Mouse (Mus musculus): Measurements from ENCODE around the gene Peak1. TPM values are rescaled to one million over a fixed set of nuclear protein-coding genes. Genes with fewer than 3 reads are reported as not detected.
"Not testable (repeated sequence)": the region's sequence is repeated elsewhere in the genome, so short reads cannot be mapped to it uniquely, and the experiment has no call there.

The Peak1 gene
- polyA plus RNA-seq (2015; fragmentation: Nextera tagmentation; extraction: Ambion mirVana), result 5.1 and 7.7 TPM in 2 replicates

DNA sequence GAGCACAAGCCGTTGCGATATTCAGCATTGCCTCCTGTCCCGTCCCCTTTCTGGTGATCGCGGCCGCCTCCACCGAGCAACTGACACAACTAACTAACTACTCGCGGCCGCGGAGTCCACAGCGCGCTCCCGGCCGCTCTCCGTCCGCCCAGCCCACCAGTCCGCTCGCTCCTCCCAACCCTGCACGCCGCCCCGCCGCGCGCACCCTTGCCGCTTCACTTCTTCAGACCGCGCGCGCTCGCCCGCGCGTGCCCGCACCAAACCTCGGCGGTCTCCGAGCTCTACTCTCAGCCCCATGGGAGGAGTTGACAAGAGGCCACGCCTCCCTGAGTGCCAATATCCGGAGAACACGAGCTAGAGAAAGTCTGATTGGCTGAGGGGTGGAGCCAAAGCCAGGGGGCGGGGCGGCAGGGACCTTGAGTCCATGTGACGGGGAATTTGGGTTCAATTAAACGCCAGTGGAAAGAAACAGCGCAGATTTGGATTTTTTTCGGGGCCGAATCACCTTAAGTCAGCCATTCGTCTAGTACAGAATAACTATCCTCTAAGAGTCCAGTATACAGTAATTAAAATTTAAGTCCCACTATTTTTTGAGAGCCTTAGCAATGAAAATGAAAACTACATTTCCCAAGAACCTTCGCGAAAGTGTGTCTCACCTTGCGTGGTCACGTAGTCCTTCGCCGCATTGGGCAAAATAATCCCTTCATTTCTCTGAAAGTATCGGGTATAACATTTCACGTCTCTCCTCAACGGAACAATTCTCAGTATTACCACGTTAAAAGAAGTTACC, at the start of gene Peak1, which contains the start of gene Hmg20a:
Gene Peak1 (minus strand): TSS at position 120 of the 790 bp plus-strand sequence.
Gene Hmg20a (plus strand): TSS at position 662 of the 790 bp plus-strand sequence.
- DNase-seq (ENCODE audit: low spot score), result peak; percentile 100

DNA sequence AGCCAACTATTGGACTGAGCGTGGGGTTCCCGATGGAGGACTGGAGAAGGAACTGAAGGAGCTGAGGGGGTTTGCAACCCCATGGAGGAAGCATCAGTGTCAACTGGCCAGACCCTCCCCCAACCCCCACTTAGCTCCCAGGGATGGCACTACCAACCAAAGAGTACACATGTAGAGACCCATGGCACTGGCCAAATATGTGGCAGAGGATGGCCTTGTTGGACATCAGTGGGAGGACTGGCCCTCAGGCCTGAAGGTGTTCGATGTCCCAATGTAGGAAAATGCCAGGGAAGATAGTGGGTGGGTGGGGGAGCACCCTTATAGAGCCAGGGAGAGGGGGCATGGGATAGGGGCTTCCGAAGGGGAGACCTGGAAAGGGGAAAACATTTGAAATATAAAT, 48.4 kb upstream of the Peak1 start:
- DNase-seq (ENCODE audit: low spot score), result no peak

DNA sequence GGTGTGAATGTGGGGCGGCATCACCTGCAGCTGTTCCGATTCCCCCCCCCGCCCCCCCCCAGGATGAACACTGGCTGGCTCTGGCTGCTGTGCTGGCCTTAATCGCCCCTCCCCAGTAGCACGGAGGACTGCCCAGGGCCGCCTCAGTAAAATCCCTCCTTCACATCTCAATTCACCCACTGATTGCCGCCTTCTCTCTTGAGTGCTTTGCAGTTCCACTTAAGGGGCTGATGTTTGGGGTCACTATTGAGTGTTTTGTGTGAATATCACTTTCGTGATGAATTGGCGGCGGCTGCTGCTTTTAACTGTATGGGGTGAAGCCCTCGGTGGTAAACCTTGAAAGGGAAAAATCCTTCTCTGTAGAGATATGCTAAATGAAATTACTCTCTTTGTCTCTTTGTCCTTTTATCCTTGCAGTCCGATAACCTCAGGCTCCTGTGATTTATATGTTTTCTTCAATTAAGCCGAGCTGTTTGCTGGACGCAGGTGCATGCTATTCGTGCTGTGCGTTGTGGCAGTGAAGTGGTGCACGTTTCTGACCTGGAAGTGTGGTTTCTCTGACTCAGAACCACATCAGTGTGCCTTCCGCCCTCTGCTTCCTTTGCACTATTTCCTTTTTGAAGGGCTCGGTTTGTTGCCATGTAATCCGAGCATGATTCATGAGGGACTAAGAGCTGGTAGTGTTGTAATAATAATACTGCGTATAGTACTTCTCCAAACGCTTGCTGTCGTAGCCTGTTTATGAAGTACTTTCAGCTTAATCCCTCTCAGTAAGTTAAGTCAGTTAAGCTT, 47.2 kb upstream of the Peak1 start:
- DNase-seq (ENCODE audit: low spot score), result peak; percentile 84

DNA sequence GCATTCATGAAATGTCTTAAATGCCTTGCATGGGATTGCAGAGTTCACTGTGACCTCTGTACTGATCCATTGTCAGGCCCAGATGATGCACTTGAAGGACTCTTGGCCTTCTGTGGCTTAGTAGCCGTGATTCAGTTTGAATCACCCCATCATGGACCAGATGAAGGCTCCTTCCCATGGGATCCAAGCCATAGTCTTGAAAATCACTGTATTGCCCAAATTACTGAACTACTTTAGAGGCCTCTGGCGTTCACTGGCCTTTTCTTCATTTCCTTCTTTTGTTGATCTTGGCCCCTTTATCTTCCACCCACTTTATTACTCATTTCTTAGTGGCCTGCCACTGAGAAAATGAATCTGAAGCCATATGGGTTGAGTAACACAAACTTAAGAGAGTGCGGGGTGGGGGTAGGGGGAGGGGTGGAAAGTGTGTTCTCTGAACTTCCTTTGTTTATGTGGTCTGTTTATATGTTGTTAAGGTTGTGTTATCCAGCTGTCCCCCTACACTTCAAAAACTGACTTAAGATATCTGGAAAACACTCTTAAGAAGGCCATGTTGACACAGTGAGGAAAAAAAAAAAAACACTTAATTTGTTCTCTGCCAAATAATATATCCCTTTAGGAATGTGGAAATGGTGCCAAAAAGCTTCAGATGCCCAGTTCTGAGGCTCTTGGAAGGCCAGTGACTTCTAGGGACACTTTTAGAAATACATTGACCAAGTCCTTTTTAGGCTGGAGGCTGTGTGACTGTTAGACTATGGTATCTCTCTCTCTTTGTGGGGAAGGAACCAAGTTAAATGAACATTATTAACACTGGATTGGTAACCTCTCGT, 46.0 kb upstream of the Peak1 start:
- DNase-seq (ENCODE audit: low spot score), result no peak

DNA sequence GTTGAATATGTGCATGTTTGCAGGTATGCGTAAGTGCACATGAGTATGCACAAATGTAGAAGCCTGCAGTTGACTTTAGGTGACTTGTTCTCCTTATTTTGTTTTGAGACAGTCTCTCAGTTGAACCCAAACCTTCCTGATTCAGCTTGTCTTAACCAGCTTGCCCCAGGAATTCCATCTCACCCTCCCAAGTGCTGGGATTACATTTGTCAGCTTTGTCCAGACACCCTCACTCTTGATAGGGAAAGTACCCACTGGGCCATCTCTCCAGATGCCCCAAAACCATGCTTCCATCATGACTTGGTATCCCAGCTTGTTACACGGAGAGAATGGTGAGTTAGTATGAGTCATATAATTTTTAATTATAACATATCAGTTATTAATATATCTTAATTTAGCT, 45.2 kb upstream of the Peak1 start:
- DNase-seq (ENCODE audit: low spot score), result no peak

DNA sequence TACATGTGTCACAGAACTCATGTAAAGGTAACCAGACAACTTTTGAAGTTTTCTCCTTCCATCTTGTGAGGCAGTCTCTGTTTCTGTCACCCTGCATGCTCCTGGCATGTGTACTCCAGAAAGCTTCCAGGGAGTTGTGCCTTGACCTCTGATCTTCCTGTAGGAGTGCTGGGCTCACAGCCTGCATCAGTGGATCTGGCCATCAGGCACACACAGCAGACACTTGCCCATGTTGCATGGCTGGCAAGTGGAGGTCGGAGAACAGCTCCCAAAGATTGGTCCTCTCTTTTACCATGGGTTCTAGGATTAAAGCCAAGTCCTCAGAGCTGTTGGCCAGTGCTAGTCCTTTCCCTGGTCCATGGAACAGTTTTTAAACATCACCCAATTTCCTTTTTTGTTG, 44.7 kb upstream of the Peak1 start:
- no peak for DNase-seq (ENCODE audit: low spot score)

DNA sequence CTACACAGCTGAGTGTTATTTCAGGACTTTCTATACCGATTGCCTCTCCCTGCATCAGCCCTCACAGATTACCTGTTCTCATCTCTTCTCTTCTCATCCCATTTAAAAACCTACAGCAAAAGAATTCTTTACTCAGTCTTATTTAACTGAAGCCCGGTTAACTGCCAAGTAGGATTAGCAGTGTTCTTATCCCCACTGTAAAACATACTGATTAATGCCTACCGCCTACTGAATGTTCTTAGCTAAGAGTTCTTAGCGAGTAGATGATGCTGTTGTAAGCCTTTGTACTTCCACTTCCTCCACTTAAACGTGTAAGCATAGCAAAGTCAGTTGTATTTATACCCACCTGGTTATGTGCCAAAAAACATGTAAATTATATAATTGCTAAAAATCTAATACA, 43.1 kb upstream of the Peak1 start:
- no peak for DNase-seq (ENCODE audit: low spot score)

DNA sequence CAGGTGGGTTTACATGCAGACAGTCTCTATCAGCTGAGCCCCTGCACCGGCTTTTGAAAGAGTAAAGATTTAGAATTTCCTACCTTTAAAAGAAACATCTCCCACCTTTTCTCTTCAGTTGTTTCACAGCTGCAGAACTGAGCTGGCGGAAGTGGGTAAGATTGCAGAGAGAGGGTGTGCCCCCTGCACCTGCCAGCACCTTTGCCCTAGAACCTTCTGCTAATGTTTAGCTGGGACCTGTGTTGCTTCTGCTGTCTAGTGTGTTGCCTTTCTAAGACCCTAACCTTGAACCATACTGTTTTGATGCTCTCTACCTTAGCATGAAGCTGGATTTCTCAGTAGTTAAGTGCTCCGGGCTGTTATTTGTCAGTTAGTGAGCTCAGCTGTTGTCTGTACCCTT, 38.6 kb upstream of the Peak1 start:
- peak; percentile 83 for DNase-seq (ENCODE audit: low spot score)

DNA sequence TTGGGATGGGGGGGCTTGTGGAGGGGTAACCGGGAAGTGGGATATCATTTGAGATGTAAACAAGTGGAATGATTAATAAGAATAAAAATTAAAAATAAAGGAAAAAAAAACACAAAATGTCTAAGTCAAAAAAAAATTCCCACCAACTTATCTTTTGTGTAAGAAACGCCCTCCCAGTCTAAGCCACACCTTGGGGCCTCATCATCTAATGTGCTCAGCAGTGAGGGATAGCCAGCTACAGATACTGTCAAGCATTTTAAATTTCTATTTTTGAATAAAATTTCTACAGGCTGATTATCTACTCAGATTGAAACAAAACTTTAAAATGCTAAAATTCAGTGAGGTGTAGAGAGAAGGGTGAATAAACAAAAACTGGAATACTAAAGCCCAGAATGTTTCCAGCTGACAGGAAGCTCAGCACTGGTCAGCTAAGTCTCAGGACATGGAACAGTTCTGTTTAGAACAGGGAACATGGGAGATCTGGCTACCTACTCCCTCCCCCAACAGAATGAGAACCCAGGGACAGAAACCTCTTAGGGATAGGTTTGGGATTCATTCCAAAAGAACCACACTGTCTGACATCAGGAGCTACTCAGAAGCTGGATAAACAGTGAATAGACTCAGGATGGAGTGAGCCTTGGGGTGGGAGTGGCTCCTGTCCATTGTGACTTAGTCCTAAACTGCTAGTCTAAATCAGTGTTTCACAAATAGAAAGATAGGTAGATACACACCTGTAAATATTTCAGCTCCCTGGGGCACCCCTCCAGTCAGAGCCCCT, 35.4 kb upstream of the Peak1 start:
- DNase-seq (ENCODE audit: low spot score), result no peak

DNA sequence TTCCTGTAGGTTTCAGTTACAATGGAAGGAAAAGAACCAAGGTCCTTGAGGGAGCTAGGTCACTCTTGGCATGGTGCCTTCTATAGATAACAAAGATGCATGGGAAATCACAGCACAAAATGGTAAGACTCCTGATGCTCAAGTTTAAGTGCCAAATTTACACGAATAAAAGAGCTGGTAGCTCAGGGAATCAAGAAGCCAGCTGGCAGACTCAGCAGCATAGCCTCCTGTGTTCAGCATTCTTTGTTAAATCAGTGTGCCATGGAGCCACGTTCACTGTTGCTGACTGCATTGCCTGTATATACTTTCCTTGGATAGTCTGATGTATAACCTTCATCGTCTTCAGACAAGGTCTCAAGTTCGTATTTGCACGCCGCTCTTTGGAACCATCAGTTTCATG, 33.7 kb upstream of the Peak1 start:
- DNase-seq (ENCODE audit: low spot score), result no peak

DNA sequence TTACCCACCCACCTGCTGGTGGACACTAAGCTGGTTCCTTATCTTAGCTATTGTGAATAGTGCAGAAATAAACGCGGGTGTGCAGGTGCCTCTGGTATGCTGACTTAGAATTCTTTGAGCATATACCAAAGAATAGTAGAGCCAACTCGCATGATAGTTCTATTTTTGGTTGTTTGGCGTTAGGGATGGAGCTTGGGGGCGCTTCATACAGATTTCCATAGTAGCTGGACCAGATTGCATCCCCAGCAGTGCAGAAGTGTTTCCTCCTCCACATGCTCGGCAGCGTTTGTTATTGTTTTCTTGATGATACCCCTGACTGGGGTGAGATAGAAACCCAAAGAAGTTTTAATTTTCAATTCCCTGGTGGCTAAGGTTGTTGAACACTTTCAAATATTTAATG, 21.8 kb upstream of the Peak1 start:
- no peak for DNase-seq (ENCODE audit: low spot score)

DNA sequence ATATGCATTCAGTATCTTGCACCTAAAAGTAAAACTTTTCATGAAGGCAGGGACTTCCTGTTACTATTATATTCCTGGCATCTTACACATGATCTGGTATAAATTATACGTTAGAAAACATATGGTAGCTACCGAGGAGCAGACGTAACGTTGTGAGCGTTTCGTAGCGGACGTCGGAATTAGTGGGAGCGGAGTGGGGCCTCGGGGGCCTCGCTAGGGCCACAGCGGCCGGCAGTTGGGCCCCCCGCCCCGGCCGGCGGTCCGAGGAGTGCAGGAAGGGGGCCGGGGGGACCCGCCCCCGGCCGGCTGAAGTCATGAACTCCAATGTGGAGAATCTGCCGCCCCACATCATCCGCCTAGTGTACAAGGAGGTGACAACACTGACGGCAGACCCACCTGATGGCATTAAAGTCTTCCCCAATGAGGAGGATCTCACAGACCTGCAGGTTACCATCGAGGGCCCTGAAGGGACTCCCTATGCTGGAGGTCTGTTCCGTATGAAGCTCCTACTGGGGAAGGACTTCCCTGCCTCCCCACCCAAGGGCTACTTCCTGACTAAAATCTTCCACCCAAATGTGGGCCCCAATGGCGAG, 19.5 kb upstream of the Peak1 start:
- not testable (repeated sequence) for DNase-seq (ENCODE audit: low spot score)

DNA sequence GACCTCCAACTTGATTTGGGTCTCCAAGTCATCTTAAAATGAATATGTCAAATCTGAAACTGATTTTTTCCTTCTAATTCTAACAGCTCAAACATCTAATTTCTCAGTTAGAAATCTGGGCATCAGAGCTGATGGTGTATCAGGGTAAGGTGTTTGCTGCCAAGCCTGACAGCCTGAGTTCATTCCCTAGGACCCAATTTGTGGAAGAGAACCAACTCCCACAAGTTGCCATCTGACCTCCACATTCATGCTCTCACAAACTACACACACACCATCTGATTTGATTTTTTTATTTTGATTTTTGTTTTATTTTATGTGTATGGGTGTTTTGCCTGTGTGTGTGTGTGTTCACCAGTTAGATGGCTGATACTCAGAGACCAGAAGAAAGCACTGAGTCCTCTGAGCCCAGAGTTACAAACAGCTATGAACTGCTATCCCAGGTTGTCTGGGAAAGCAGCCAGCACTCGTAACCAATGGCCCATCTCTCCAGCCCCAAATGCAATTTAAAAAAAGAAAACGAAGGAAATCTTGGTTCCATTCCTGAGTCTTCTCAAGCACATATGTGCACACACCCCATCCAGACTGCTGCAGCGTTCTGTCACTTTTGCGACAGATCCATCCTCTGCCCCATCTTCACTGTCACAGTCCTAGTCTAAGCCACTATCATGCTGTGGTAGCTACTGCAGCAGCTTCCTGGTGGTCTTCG, 18.1 kb upstream of the Peak1 start:
- DNase-seq (ENCODE audit: low spot score), result no peak

DNA sequence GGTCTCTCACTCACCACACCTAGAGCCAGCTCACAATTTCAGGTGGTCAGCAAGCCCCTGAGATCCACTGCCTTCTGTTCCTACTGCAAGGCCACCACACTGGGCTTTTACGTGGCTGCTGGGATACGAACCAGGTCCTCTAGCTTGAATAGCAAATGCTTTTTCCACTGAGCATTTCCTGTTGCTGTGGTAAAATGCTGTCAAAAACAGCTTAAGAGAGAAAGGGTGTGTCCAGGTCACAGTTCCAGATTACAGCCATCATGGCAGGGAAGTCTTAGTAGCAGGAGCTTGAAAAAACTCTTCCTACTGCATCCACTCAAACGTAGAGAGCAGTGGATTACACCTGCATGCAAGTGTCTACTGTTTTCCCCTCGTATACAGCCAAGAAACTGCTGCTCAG, 7.0 kb upstream of the Peak1 start:
- no peak for DNase-seq (ENCODE audit: low spot score)

DNA sequence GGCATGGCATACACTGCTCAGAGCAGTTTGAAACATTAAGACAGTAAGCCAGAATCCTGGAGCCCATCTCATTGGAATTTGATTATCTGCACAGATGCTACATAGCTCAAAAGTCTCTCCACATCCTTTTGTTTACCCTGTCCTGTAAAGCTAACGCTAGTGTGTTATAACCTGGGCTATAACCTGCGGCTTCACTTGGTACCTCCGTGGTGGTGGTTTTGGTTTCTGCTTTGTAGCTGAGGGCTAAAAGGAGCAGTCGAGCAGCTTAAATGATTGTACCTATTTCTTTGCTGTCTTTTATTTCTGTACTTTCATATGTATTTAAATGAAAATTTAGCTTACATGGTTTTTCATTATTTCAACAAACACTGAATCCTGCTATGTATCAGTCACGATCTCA, 4.1 kb upstream of the Peak1 start:
- peak; percentile 21 for DNase-seq (ENCODE audit: low spot score)

DNA sequence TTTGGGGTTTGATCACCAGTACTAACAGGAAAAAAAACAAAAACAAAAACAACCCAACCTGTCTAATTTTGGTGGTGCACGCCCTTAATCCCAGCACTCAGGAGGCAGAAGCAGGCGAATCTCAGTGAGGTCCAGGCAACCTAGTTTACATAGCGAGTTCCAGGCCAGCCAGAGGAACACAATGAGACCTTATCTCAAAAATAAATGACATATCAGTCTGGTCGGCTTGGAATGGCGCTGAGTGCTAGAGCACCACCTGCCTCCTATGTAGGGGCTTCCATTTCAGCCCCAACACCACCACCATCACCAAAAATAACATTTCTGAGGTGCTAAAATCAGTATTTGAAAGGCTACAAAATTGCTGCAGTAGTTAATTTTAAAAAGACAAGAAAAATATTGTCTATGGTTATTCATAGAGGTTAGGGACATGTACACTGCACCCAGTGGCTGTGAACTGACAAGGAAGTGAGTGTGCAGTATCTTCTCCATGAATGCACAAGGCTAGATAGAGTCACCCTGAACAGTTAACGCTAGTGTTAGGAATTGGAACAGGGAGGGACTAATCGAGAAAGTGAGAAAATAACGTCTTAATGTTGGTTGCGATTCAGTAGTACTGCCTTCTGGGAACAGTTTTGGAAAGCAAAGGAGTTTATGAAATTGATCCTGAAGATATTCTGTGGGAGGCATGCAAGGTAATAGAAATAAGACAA, 3.2 kb upstream of the Peak1 start:
- no peak for DNase-seq (ENCODE audit: low spot score)

DNA sequence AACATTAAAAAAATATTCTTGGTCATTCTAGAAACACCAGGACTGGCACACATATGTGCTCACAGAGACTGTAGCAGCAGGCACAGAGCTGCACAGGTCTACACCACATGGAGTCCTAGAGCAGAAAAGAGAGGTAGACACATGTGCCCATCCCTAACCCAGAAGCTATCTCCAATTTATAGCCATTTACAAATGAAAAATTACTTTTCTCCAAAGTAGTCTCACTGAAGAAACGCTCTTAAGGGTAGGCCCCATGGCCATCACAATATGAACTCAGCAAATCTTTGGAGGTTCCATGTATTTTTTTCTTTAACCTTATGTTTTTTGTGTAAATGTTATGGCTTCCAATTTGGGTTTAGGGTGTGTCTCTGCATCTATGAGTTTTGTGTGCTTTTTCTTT, 2.4 kb upstream of the Peak1 start:
- DNase-seq (ENCODE audit: low spot score), result no peak

DNA sequence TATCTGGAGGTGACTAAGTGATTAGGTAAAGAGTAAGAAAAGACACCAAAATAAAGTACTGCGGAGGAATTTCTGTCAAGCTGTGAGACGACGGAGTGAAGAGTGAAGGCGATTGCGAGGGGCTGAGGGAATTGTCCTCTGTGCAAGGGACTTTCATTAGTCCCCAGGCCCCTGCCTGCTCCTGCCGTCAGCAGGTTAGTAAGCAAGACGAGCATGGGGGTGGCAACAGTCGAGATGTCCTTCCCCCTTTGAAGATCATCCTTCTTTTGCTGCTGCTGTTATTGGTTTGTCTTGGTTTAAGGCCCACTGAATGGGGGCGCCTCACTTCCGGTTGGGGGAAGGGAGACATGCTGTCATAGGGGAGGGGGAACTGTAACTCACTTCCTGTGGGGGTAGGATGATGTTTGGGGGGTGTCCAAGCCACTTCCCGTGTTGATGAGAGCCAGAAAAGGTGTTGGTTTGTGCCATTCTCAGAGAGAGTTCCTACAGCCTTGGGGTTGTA, 922 bp upstream of the Peak1 start:
- DNase-seq (ENCODE audit: low spot score), result peak; percentile 96

DNA sequence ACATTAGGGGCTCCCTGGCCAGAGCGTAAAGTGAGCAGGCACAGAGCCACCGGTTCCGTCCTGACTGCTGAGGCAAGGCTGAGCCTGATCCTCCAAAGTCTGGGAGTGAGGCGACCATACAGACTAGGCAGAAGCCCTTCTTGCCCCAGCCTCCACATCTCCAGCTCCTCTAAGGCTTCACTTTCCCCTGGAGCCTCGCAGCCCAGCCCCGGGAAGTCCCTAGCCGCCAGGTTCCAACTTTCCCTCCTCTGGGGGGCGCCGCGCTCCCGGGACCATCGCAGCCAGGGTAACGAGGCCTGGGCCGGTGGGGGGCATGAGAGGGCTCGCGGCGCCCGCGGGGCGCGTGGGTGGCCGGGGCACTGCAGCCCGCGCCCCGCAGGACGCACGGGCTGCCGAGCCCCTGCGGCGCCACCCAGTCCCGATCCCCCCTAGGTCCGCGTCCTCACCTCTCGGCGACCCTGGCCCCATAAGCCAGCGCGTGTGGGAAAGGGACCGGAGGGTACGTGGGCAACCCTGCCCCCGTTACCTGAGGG, 386 bp downstream of the Peak1 start:
- DNase-seq (ENCODE audit: low spot score), result peak; percentile 82

All from thymus, postnatal 0 days (tissue).